Mouse (Mus musculus) spleen, postnatal 4 days (tissue): ENCODE measurements at regions not wholly inside any gene's neighbourhood (a gene's known extent, or its start where the extent isn't known, plus 50 kb on each side); places are given as distances from the start of the nearest gene placed in this dataset.

Experiments used
- DNase-seq, 2 experiments: peaks; one replicate each; pipeline ENCODE4 v3.0.0; 2022; ENCODE audit warnings: low spot score in 2 of 2

GRCm38 (mm10) chr4:81178047-81178781 is 264.4 kb downstream of the Mpdz start:
- no peak for DNase-seq

GRCm38 (mm10) chr4:81178782-81179135 is 263.9 kb downstream of the Mpdz start:
- peak; percentile 44 to 71 for DNase-seq

- DNase-seq = no peak
Measured at GRCm38 (mm10) chr4:81216123-81216522, 226.5 kb downstream of the Mpdz start.

- DNase-seq = no peak
Measured at GRCm38 (mm10) chr4:81217979-81218378, 224.6 kb downstream of the Mpdz start.

GRCm38 (mm10) chr4:81222034-81222433 is 220.6 kb downstream of the Mpdz start:
- no peak for DNase-seq

- no peak for DNase-seq
Measured at GRCm38 (mm10) chr4:81222468-81223175, 220.0 kb downstream of the Mpdz start.
